Mouse (Mus musculus): ENCODE data around the gene Bcl2l2. TPM values are rescaled to one million over a fixed set of nuclear protein-coding genes. Genes with fewer than 3 reads are reported as not detected.
A peak's percentile ranks its signal among the peaks of the same experiment; 100 is the strongest.

The Bcl2l2 gene
- polyA plus RNA-seq, 1 experiment from 2014 or later: 4.1 TPM

DNA sequence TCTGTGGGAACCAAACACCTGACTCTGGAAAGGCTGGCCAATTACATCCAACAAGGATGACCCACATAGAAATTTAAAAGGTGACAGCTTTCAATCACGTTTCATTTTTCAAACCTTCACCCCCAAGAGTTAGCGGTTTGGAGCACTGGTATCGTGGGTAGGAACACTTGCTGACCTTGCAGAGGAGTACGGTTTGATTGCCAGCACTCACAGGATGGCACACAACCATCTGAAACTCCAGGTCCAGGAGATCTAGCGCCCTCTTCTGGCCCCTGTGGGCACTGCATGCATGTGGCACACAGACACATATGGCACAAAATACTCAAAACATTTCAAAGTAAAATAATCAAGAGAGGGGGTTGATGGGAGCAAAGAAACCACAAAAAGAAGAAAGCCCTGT, 16.2 kb upstream of the Bcl2l2 start:
- H3K27me3 ChIP-seq: no peaks in the 10 kb centered on the region
- H3K4me3 ChIP-seq (replicated peaks): no peak overlapping the region
- no peaks in the 10 kb centered on the region for H3K36me3 ChIP-seq
- ATAC-seq (ENCODE audit: insufficient number of reproducible peaks, low FRiP score, low TSS enrichment, low read depth): no peak
- H3K27ac ChIP-seq (replicated peaks): no peak overlapping the region
- H3K9me3 ChIP-seq (replicated peaks): no peaks in the 10 kb centered on the region
- WGBS: 57% methylated on average over 5 of the region's 5 CpGs
- no peak overlapping the region for H3K4me2 ChIP-seq (replicated peaks)
- no peak overlapping the region for H3K9ac ChIP-seq
- H3K4me1 ChIP-seq: peaks cover 8% of the 10 kb centered on the region; the same call in 1 of the 2 replicates

GRCm38 (mm10) chr14:54868026-54868425, 15.2 kb upstream of the Bcl2l2 start:
- ATAC-seq (ENCODE audit: insufficient number of reproducible peaks, low FRiP score, low TSS enrichment, low read depth): no peak
- H3K4me2 ChIP-seq (replicated peaks): no peak overlapping the region
- H3K27ac ChIP-seq (replicated peaks): no peak overlapping the region
- H3K9ac ChIP-seq: no peak overlapping the region
- 82% methylated on average over 4 of the region's 4 CpGs for WGBS
- no peaks in the 10 kb centered on the region for H3K36me3 ChIP-seq
- no peaks in the 10 kb centered on the region for H3K9me3 ChIP-seq (replicated peaks)
- H3K4me1 ChIP-seq: peaks cover 8% of the 10 kb centered on the region; the same call in 1 of the 2 replicates
- H3K27me3 ChIP-seq: no peaks in the 10 kb centered on the region
- no peak overlapping the region for H3K4me3 ChIP-seq (replicated peaks)

GRCm38 (mm10) chr14:54870861-54871260, 12.3 kb upstream of the Bcl2l2 start, which contains the start of gene Homez:
Homez (minus strand) TSS chr14:54870961.
- H3K27ac ChIP-seq (replicated peaks): no peak within 1 kb of the TSS
- no peaks in the 10 kb centered on the region for H3K9me3 ChIP-seq (replicated peaks)
- no peak within 1 kb of the TSS for H3K9ac ChIP-seq
- no peak within 1 kb of the TSS for H3K4me2 ChIP-seq (replicated peaks)
- WGBS: 83% methylated on average over 5 of the region's 5 CpGs
- no peak; the same call in 1 of the 2 replicates for ATAC-seq (ENCODE audit: insufficient number of reproducible peaks, low FRiP score, low TSS enrichment, low read depth)
- H3K4me1 ChIP-seq: peaks cover 3% of the 10 kb centered on the region
- H3K27me3 ChIP-seq: no peaks in the 10 kb centered on the region
- no peak within 1 kb of the TSS for H3K4me3 ChIP-seq (replicated peaks)
- no peaks in the 10 kb centered on the region for H3K36me3 ChIP-seq

DNA sequence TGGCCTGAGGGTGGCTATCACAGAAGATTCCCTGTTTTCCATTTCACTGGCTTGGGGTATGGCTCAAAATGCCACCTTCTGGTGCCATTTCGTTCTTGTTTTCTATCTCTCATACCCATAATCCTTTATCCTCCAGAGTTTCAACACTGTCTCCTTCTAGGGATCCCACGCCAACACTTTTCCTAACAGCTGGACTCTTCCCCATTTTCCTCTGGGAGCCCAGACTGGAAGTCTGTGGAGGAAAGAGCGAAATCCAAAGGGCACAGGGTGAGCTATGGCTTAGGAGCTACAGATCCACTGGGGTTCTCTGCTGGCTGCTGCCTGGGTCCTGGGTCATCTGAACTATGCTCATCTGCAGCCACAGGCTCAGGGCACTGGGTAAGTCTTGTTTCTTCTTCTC, 9.0 kb upstream of the Bcl2l2 start:
- no peak for ATAC-seq (ENCODE audit: insufficient number of reproducible peaks, low FRiP score, low TSS enrichment, low read depth)
- no peaks in the 10 kb centered on the region for H3K36me3 ChIP-seq
- 84% methylated on average over 3 of the region's 3 CpGs for WGBS

GRCm38 (mm10) chr14:54875844-54876538, 7.2 kb upstream of the Bcl2l2 start:
- 3% methylated on average over 36 of the region's 36 CpGs for WGBS
- Histone ChIP-seq H3K9ac (peak overlapping the region; percentile 62), H3K27me3 (peaks cover 10% of the 10 kb centered on the region), H3K4me3 (replicated peaks) (peak overlapping the region; percentile 80), H3K36me3 (no peaks in the 10 kb centered on the region), H3K27ac (replicated peaks) (peak overlapping the region; percentile 71; the same call in 1 of the 2 replicates), H3K9me3 (replicated peaks) (no peaks in the 10 kb centered on the region), H3K4me2 (replicated peaks) (peak overlapping the region; percentile 96), H3K4me1 (peaks cover 12% of the 10 kb centered on the region)
- peak; percentile 25 for ATAC-seq (ENCODE audit: insufficient number of reproducible peaks, low FRiP score, low TSS enrichment, low read depth)

More for the DNA sequence above, 9.0 kb upstream of the Bcl2l2 start:
- peaks cover 12% of the 10 kb centered on the region for H3K4me1 ChIP-seq
- H3K9ac ChIP-seq: no peak overlapping the region
- H3K4me2 ChIP-seq (replicated peaks): no peak overlapping the region
- no peaks in the 10 kb centered on the region for H3K9me3 ChIP-seq (replicated peaks)
- H3K27ac ChIP-seq (replicated peaks): no peak overlapping the region
- peaks cover 10% of the 10 kb centered on the region for H3K27me3 ChIP-seq
- H3K4me3 ChIP-seq (replicated peaks): no peak overlapping the region

DNA sequence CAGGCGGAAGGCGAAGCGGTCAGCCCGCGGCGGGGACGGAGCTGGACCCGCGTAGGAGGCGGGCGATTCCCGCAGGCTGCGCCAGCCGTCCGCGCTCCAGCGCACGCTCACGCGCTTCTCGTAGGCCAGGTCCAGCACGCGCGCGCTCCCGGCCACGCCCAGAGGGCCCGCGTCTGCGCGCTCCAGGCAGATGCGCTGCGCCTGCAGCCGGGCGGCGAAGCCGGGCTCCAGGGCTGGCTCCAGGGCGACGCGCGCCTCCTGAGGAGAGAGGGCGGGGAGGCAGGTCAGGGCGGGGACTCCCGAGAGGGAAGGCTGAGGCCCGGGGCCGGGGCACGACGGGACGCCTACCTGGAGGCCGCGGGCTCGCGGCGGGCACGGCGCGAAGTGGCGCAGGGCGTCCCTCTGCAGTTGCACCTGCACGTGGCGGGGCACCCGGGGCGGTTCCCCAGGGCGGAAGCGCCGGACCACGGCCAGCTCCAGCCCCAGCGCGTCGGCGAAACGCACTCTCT, 6.6 kb upstream of the Bcl2l2 start:
- H3K4me3 ChIP-seq (replicated peaks): peak overlapping the region; percentile 80
- H3K4me1 ChIP-seq: peaks cover 12% of the 10 kb centered on the region
- WGBS: under 1% methylated on average over 71 of the region's 72 CpGs
- H3K9me3 ChIP-seq (replicated peaks): no peaks in the 10 kb centered on the region
- H3K36me3 ChIP-seq: no peaks in the 10 kb centered on the region
- H3K27ac ChIP-seq (replicated peaks): peak overlapping the region; percentile 71; the same call in 1 of the 2 replicates
- peak; percentile 90 for ATAC-seq (ENCODE audit: insufficient number of reproducible peaks, low FRiP score, low TSS enrichment, low read depth)
- H3K9ac ChIP-seq: peak overlapping the region; percentile 62
- H3K27me3 ChIP-seq: peaks cover 10% of the 10 kb centered on the region
- peak overlapping the region; percentile 96 for H3K4me2 ChIP-seq (replicated peaks)

DNA sequence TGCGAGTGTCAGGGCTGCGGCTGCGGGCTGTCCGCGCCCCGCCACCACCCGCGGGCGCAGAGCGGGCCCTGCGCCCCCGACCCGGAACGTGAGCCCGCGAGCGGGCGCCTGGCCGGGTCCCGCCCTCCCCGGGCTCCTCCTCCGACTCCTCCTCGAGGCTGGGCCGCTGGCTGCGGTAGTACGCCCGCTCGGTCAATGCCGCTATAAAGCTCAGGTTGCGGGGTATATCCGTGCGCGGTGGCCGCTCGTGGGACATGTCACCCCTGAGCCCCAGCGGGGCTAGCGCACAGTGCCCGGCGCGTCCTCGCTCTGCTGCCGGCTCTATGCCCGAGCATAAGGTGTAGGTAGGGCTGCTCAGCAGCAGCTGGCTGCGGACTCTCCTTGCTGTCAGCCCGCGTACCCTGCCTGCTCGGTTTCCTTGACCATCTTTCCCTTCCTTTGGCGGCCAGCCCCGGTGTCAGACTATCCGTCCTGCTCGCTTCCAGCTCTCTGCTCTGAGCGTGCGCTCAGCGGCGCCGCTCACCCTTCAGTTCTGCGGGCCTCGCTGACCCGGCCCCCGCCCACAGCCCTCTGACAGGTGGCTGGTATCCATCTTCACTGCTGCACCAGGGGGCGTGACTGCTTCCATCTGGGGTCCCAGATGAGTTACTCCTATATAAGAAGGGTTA, 6.0 kb upstream of the Bcl2l2 start, which contains the start of gene Ppp1r3e:
Ppp1r3e (minus strand) TSS at position 503 of the 668 bp plus-strand sequence.
- under 1% methylated on average over 61 of the region's 61 CpGs for WGBS
- ATAC-seq (ENCODE audit: insufficient number of reproducible peaks, low FRiP score, low TSS enrichment, low read depth): peak; percentile 77
- Histone ChIP-seq H3K27me3 (peaks cover 10% of the 10 kb centered on the region), H3K27ac (replicated peaks) (peak within 1 kb of the TSS; percentile 71; the same call in 1 of the 2 replicates), H3K9ac (peak within 1 kb of the TSS; percentile 62), H3K9me3 (replicated peaks) (no peaks in the 10 kb centered on the region), H3K4me3 (replicated peaks) (peak within 1 kb of the TSS; percentile 80), H3K4me2 (replicated peaks) (peak within 1 kb of the TSS; percentile 96), H3K4me1 (peaks cover 12% of the 10 kb centered on the region), H3K36me3 (no peaks in the 10 kb centered on the region)

- 27% methylated on average over 20 of the region's 21 CpGs for WGBS
- no peak for ATAC-seq (ENCODE audit: insufficient number of reproducible peaks, low FRiP score, low TSS enrichment, low read depth)
- H3K9ac ChIP-seq: peak overlapping the region; percentile 75
- peaks cover 17% of the 10 kb centered on the region; the same call in 1 of the 2 replicates for H3K36me3 ChIP-seq
- H3K27ac ChIP-seq (replicated peaks): peak overlapping the region; percentile 95
- H3K4me2 ChIP-seq (replicated peaks): peak overlapping the region; percentile 77
- peak overlapping the region; percentile 70 for H3K4me3 ChIP-seq (replicated peaks)
- no peaks in the 10 kb centered on the region for H3K9me3 ChIP-seq (replicated peaks)
- H3K27me3 ChIP-seq: no peaks in the 10 kb centered on the region
- H3K4me1 ChIP-seq: peaks cover 24% of the 10 kb centered on the region
Measured at GRCm38 (mm10) chr14:54884022-54884712, 990 bp downstream of the Bcl2l2 start.

DNA sequence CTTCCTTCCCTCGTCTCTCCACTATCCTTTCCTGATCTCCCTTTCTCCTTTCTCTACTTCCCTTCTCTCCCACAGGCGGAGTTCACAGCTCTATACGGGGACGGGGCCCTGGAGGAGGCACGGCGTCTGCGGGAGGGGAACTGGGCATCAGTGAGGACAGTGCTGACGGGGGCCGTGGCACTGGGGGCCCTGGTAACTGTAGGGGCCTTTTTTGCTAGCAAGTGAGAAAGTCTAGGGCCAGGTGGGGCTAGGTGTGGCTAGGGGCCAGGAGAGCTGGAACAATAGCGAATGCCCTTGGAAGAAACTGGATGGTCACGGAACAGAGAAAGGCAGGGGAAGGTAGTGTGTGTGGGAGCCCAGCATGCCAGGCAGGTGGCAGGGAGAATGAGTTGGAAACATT, 2.1 kb downstream of the Bcl2l2 start:
- H3K36me3 ChIP-seq: peaks cover 17% of the 10 kb centered on the region; the same call in 1 of the 2 replicates
- H3K4me2 ChIP-seq (replicated peaks): peak overlapping the region; percentile 77; the same call in 1 of the 2 replicates
- H3K9me3 ChIP-seq (replicated peaks): no peaks in the 10 kb centered on the region
- H3K4me1 ChIP-seq: peaks cover 24% of the 10 kb centered on the region
- 91% methylated on average over 11 of the region's 11 CpGs for WGBS
- H3K27me3 ChIP-seq: no peaks in the 10 kb centered on the region
- no peak overlapping the region for H3K27ac ChIP-seq (replicated peaks)
- no peak overlapping the region for H3K4me3 ChIP-seq (replicated peaks)
- no peak for ATAC-seq (ENCODE audit: insufficient number of reproducible peaks, low FRiP score, low TSS enrichment, low read depth)
- H3K9ac ChIP-seq: no peak overlapping the region

DNA sequence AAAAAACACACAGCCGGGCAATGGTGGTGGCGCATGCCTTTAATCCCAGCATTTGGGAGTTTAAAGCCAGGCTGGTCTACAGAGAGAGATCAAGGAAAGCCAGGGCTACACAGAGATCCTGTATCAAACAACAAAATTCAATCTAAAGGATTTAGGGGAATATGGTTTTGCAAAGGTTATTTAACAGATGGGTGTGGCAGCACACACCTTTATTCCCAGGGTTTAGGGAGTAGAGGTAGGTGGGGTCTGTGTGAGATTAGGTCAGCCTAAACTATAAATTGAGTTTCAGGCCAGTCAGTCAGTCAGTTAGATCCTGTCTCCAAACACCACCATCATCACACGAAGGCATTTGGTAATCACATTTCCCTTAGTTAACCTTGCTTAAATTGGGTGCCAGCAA, 9.0 kb downstream of the Bcl2l2 start, which contains the start of gene Pabpn1:
Pabpn1 (plus strand) TSS at position 301 of the 400 bp plus-strand sequence.
- Histone ChIP-seq H3K9ac (peak within 1 kb of the TSS; percentile 33), H3K4me2 (replicated peaks) (peak within 1 kb of the TSS; percentile 56), H3K27ac (replicated peaks) (peak within 1 kb of the TSS; percentile 93), H3K4me1 (peaks cover 17% of the 10 kb centered on the region), H3K4me3 (replicated peaks) (peak within 1 kb of the TSS; percentile 94), H3K36me3 (peaks cover 19% of the 10 kb centered on the region), H3K9me3 (replicated peaks) (no peaks in the 10 kb centered on the region), H3K27me3 (no peaks in the 10 kb centered on the region)
- ATAC-seq (ENCODE audit: insufficient number of reproducible peaks, low FRiP score, low TSS enrichment, low read depth): no peak
- 92% methylated on average over 3 of the region's 3 CpGs for WGBS

All from embryonic facial prominence, embryonic 15.5 days (tissue).